Mouse (Mus musculus): ENCODE data around the gene Kpna6. TPM values are rescaled to one million over a fixed set of nuclear protein-coding genes. Genes with fewer than 3 reads are reported as not detected.
A peak's percentile ranks its signal among the peaks of the same experiment; 100 is the strongest.

Gene Kpna6
- polyA plus RNA-seq, 1 experiment = 49.5 TPM

- no peak for DNase-seq (ENCODE audit: extremely low spot score in 1 of 2, low spot score in 1 of 2)
Measured at GRCm38 (mm10) chr4:129650359-129650758, 22.2 kb downstream of the Kpna6 start.

GRCm38 (mm10) chr4:129648656-129649055, 23.9 kb downstream of the Kpna6 start:
- DNase-seq (ENCODE audit: extremely low spot score in 1 of 2, low spot score in 1 of 2) = no peak

- no peak for DNase-seq (ENCODE audit: extremely low spot score in 1 of 2, low spot score in 1 of 2)
Measured at GRCm38 (mm10) chr4:129645204-129645603, 27.4 kb downstream of the Kpna6 start.

- DNase-seq (ENCODE audit: extremely low spot score in 1 of 2, low spot score in 1 of 2) = no peak
Measured at GRCm38 (mm10) chr4:129641756-129642155, 30.8 kb downstream of the Kpna6 start.

- DNase-seq (ENCODE audit: extremely low spot score in 1 of 2, low spot score in 1 of 2) = peak; percentile 96 to 98
Measured at GRCm38 (mm10) chr4:129640638-129641467, 31.7 kb downstream of the Kpna6 start, which contains the start of gene Txlna. Txlna (minus strand) TSS chr4:129641065.

- DNase-seq (ENCODE audit: extremely low spot score in 1 of 2, low spot score in 1 of 2) = no peak
Measured at GRCm38 (mm10) chr4:129640101-129640637, 32.4 kb downstream of the Kpna6 start.

GRCm38 (mm10) chr4:129639221-129639620, 33.3 kb downstream of the Kpna6 start:
- no peak for DNase-seq (ENCODE audit: extremely low spot score in 1 of 2, low spot score in 1 of 2)

GRCm38 (mm10) chr4:129633852-129634251, 38.7 kb downstream of the Kpna6 start:
- no peak for DNase-seq (ENCODE audit: extremely low spot score in 1 of 2, low spot score in 1 of 2)

- no peak for DNase-seq (ENCODE audit: extremely low spot score in 1 of 2, low spot score in 1 of 2)
Measured at GRCm38 (mm10) chr4:129631867-129632266, 40.7 kb downstream of the Kpna6 start.

GRCm38 (mm10) chr4:129630944-129631343, 41.6 kb downstream of the Kpna6 start:
- DNase-seq (ENCODE audit: extremely low spot score in 1 of 2, low spot score in 1 of 2) = no peak

- DNase-seq (ENCODE audit: extremely low spot score in 1 of 2, low spot score in 1 of 2) = no peak
Measured at GRCm38 (mm10) chr4:129626035-129626434, 46.5 kb downstream of the Kpna6 start.

- no peak for DNase-seq (ENCODE audit: extremely low spot score in 1 of 2, low spot score in 1 of 2)
Measured at GRCm38 (mm10) chr4:129625496-129625895, 47.1 kb downstream of the Kpna6 start.

- DNase-seq (ENCODE audit: extremely low spot score in 1 of 2, low spot score in 1 of 2) = peak; percentile 58 to 71
Measured at GRCm38 (mm10) chr4:129625029-129625370, 47.6 kb downstream of the Kpna6 start.

- peak; percentile 91 for DNase-seq (ENCODE audit: extremely low spot score in 1 of 2, low spot score in 1 of 2)
Measured at GRCm38 (mm10) chr4:129624281-129625028, 48.1 kb downstream of the Kpna6 start.

GRCm38 (mm10) chr4:129623681-129624091, 48.9 kb downstream of the Kpna6 start, which contains the start of gene Ccdc28b:
Ccdc28b (minus strand) TSS chr4:129623947.
- peak in 1 of 2 experiments; percentile 77 for DNase-seq (ENCODE audit: extremely low spot score in 1 of 2, low spot score in 1 of 2)

- DNase-seq (ENCODE audit: extremely low spot score in 1 of 2, low spot score in 1 of 2) = no peak
Measured at GRCm38 (mm10) chr4:129622803-129623535, 49.6 kb downstream of the Kpna6 start.

GRCm38 (mm10) chr4:129622120-129622802, 50.3 kb downstream of the Kpna6 start:
- no peak for DNase-seq (ENCODE audit: extremely low spot score in 1 of 2, low spot score in 1 of 2)

- no peak for DNase-seq (ENCODE audit: extremely low spot score in 1 of 2, low spot score in 1 of 2)
Measured at GRCm38 (mm10) chr4:129621283-129621841, 51.2 kb downstream of the Kpna6 start.

GRCm38 (mm10) chr4:129620419-129621282, 51.9 kb downstream of the Kpna6 start:
- no peak for DNase-seq (ENCODE audit: extremely low spot score in 1 of 2, low spot score in 1 of 2)

All from frontal cortex, adult 2 months (tissue).